Mouse (Mus musculus) limb, embryonic 12.5 days (tissue): ENCODE measurements around the gene Cyfip2. TPM values are rescaled to one million over a fixed set of nuclear protein-coding genes. Genes with fewer than 3 reads are reported as not detected.

Source experiments
- ATAC-seq: fragments of 200-750 bp; cut with Nextera tagmentation; 2 replicates; pipeline ENCODE4 v1.8.0; 2017; ENCODE audit warnings: low read depth, moderate TSS enrichment; ENCODE audit not compliant: insufficient number of reproducible peaks, insufficient read depth, low FRiP score, low TSS enrichment
- H3K27ac ChIP-seq: fragments of 300-500 bp; sonication (generic); 2 replicates; pipeline ENCODE4 v1.5.1; 2016; ENCODE audit warnings: mild to moderate bottlenecking, moderate library complexity
- H3K27me3 ChIP-seq: fragments of 300-500 bp; sonication (generic); 2 replicates; pipeline ENCODE4 v1.6.1; 2016; ENCODE audit warnings: mild to moderate bottlenecking, moderate library complexity
- H3K36me3 ChIP-seq: fragments of 300-500 bp; sonication (generic); 2 replicates; pipeline ENCODE4 v1.6.1; 2016; ENCODE audit warnings: mild to moderate bottlenecking, moderate library complexity
- H3K4me1 ChIP-seq: fragments of 300-500 bp; sonication (generic); replicated peaks from 2 replicates; pipeline ENCODE4 v1.6.1; 2016
- H3K4me2 ChIP-seq: fragments of 300-500 bp; sonication (generic); 2 replicates; pipeline ENCODE4 v1.6.1; 2016; ENCODE audit warnings: mild to moderate bottlenecking, moderate library complexity
- H3K4me3 ChIP-seq: fragments of 300-500 bp; sonication (generic); replicated peaks from 2 replicates; pipeline ENCODE4 v1.5.1; 2016; ENCODE audit warnings: mild to moderate bottlenecking
- H3K9ac ChIP-seq: fragments of 300-500 bp; sonication (generic); replicated peaks from 2 replicates; pipeline ENCODE4 v1.6.1; 2016; ENCODE audit warnings: mild to moderate bottlenecking, moderate library complexity
- H3K9me3 ChIP-seq: fragments of 300-500 bp; sonication (generic); 2 replicates; pipeline ENCODE4 v1.6.1; 2016; ENCODE audit warnings: mild to moderate bottlenecking, moderate library complexity
- WGBS: fragments of 180-500 bp; shearing (Covaris S2); methylation state at CpG from one replicate; pipeline ENCODE4 v1.1.7; 2016; 5-methylcytosine and 5-hydroxymethylcytosine counted together
- polyA plus RNA-seq: library from polyadenylated mRNA; unstranded; fragments of >200 nt; fragmentation: Nextera tagmentation; extraction: Ambion mirVana; gene quantifications from 2 replicates; pipeline ENCODE4 v1.2.1, GENCODE M21; 2016

The Cyfip2 gene
- polyA plus RNA-seq, 1 experiment from 2014 or later, result 18.3 TPM

DNA sequence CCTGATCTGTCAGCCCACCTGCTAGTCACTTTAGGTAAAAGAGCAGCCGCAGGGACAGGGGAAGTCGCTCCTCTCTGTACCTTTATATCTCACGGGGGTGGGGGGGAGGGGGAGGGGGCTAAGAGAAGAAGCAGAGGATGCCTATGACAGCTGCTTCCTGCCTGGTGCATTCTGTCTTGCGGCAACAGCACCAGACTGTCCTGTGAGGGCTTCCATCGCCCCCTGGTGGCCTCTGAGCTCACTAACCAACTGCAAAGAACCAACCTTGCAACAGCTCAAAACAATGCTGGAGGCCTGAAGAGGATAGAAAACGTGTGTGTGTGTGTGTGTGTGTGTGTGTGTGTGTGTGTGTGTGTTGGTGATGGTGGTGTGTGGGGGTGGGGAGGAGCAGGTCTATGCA lies 37.4 kb downstream of the Cyfip2 start:
- WGBS, result 11% methylated on average over 6 of the region's 6 CpGs
- Histone ChIP-seq H3K9me3 (no peaks in the 10 kb centered on the region), H3K4me2 (no peak overlapping the region), H3K36me3 (peaks cover 63% of the 10 kb centered on the region), H3K27me3 (0 out of 2 replicates have a peak, but pooled peaks cover 6% of the 10 kb centered on the region), H3K9ac (no peak overlapping the region), H3K4me3 (no peak overlapping the region), H3K4me1 (no peaks in the 10 kb centered on the region), H3K27ac (no peak overlapping the region)
- ATAC-seq, result 0 out of 2 replicates have a peak, but pooled peaks have one; percentile 69

DNA sequence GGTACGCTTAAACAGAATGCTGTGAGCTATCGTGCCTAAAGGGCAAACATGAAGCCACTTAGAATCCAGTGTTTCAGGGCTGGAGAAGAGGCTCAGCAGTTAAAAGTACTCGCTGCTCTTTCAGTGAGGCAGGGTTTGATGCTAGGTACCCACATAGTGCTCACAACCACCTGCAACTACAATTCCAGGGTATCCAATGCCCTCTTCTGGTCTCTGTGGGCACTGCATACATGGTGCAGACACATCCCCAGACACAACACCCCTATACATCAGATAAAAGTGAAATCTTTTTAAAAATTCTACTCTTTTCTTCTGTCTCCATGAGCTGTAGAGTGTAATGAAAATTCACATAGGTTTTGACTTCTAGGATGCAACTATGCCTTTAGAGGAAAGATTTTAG lies 38.7 kb downstream of the Cyfip2 start:
- Histone ChIP-seq H3K27ac (no peak overlapping the region), H3K36me3 (peaks cover 61% of the 10 kb centered on the region), H3K27me3 (0 out of 2 replicates have a peak, but pooled peaks cover 6% of the 10 kb centered on the region), H3K4me1 (no peaks in the 10 kb centered on the region), H3K4me3 (no peak overlapping the region), H3K9me3 (no peaks in the 10 kb centered on the region), H3K4me2 (no peak overlapping the region), H3K9ac (no peak overlapping the region)
- ATAC-seq, result no peak
- WGBS, result 95% methylated on average over 3 of the region's 3 CpGs

DNA sequence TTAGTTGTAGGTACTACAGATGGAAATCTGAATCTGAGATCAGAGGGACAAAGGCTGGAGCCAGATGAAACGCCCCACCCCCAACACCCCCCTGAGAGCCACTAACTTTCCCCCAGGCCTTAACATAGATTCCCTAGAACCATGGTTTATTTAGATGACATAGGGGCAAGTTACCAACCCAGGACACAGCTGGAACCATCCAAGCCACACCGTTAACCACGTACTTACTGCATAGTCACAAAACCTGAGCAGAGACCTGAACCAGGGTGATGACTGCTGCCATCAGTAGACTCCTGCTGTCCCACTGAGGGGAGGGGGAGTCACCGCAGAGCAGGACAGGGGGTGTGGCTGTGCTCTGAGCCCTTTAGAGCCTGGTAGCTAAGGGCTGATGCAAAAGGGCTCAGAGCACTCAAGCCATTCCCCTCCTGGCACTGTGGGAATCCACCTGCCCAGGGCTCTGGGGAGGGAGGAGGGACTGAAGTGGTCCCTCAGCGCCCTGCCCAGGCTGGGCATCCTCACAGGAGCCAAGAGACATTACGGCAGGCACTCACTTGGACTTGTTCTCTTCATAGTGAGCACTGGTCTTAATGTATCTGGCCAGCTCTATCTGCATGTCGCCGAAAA lies 40.5 kb downstream of the Cyfip2 start:
- no peaks in the 10 kb centered on the region for H3K4me1 ChIP-seq
- H3K27me3 ChIP-seq, result 0 out of 2 replicates have a peak, but pooled peaks cover 6% of the 10 kb centered on the region
- H3K36me3 ChIP-seq, result peaks cover 49% of the 10 kb centered on the region
- no peak overlapping the region for H3K27ac ChIP-seq
- WGBS, result 72% methylated on average over 8 of the region's 8 CpGs
- H3K9ac ChIP-seq, result no peak overlapping the region
- H3K9me3 ChIP-seq, result no peaks in the 10 kb centered on the region
- H3K4me2 ChIP-seq, result no peak overlapping the region
- no peak for ATAC-seq
- H3K4me3 ChIP-seq, result no peak overlapping the region

DNA sequence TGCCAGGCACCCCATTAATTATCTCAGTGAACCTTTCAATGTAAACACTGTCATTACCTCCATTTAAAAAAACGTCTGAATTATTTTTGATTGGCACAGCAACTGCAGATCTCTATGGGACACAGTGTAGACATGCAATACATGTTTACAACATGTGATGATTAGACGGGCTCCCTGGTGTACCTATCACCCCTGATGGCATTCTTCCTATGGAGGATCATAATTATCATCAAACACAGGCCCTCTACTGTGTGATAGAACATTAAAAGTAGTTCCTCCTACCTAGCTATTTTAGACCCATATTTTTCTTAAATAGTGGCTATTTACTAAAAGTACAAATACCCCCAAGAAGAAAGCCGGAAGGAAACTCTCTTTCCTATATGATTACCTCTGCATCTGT lies 42.8 kb downstream of the Cyfip2 start:
- H3K27me3 ChIP-seq, result 0 out of 2 replicates have a peak, but pooled peaks cover 6% of the 10 kb centered on the region

DNA sequence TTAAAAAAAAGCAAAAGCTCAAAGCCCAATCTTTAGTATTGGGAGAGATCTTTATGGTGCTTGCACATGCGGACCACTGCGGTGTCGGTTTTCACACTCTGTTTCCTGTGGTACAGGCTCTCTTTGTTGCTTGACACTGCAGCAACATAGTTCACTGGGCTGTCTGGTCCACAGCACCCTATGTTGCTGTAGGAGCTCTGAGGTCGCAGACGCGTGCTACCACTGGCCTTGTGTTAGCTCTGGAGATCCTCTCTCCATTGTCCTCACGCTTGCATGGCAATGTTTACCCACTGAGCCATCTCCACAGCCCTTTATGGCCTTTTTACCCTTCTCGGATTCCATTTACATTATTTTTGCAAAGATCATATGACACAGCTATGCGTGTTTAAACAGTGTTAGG lies 43.3 kb downstream of the Cyfip2 start:
- 0 out of 2 replicates have a peak, but pooled peaks have one; percentile 60 for ATAC-seq
- 0 out of 2 replicates have a peak, but pooled peaks cover 6% of the 10 kb centered on the region for H3K27me3 ChIP-seq
- no peak overlapping the region for H3K27ac ChIP-seq
- H3K36me3 ChIP-seq, result peaks cover 66% of the 10 kb centered on the region
- no peaks in the 10 kb centered on the region for H3K4me1 ChIP-seq
- H3K9ac ChIP-seq, result no peak overlapping the region
- no peak overlapping the region for H3K4me2 ChIP-seq
- no peaks in the 10 kb centered on the region for H3K9me3 ChIP-seq
- H3K4me3 ChIP-seq, result no peak overlapping the region
- 69% methylated on average over 9 of the region's 9 CpGs for WGBS

More for the DNA sequence above, 42.8 kb downstream of the Cyfip2 start:
- H3K9ac ChIP-seq, result no peak overlapping the region
- H3K4me3 ChIP-seq, result no peak overlapping the region
- no peak overlapping the region for H3K4me2 ChIP-seq
- H3K27ac ChIP-seq, result no peak overlapping the region
- no peaks in the 10 kb centered on the region for H3K9me3 ChIP-seq
- WGBS, result 72% methylated on average over 3 of the region's 3 CpGs
- no peaks in the 10 kb centered on the region for H3K4me1 ChIP-seq
- peaks cover 62% of the 10 kb centered on the region for H3K36me3 ChIP-seq
- ATAC-seq, result no peak

DNA sequence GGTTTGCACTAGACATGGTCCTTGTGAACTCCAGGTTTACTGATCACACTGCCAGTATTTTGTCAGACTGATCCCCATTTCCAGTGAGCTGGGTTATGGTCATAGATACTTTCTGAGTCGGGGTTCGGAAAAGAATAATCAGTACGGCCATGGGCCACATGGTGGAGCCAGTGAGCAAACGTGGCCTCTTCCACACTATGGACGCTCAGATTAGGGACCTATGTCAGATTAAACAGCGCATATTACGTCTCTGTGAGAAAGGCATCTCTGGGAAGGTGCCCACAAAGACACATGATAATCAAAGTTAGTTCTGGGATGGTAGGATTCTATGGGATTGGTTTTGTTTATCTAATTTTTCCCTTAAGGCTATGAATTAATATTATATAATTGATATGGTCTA lies 43.7 kb downstream of the Cyfip2 start:
- no peaks in the 10 kb centered on the region for H3K4me1 ChIP-seq
- H3K4me3 ChIP-seq, result no peak overlapping the region
- 0 out of 2 replicates have a peak, but pooled peaks cover 6% of the 10 kb centered on the region for H3K27me3 ChIP-seq
- H3K9ac ChIP-seq, result no peak overlapping the region
- WGBS, result 31% methylated on average over 7 of the region's 7 CpGs
- no peaks in the 10 kb centered on the region for H3K9me3 ChIP-seq
- 0 out of 2 replicates have a peak, but pooled peaks have one; percentile 52 for ATAC-seq
- H3K4me2 ChIP-seq, result no peak overlapping the region
- H3K27ac ChIP-seq, result no peak overlapping the region
- peaks cover 63% of the 10 kb centered on the region for H3K36me3 ChIP-seq

DNA sequence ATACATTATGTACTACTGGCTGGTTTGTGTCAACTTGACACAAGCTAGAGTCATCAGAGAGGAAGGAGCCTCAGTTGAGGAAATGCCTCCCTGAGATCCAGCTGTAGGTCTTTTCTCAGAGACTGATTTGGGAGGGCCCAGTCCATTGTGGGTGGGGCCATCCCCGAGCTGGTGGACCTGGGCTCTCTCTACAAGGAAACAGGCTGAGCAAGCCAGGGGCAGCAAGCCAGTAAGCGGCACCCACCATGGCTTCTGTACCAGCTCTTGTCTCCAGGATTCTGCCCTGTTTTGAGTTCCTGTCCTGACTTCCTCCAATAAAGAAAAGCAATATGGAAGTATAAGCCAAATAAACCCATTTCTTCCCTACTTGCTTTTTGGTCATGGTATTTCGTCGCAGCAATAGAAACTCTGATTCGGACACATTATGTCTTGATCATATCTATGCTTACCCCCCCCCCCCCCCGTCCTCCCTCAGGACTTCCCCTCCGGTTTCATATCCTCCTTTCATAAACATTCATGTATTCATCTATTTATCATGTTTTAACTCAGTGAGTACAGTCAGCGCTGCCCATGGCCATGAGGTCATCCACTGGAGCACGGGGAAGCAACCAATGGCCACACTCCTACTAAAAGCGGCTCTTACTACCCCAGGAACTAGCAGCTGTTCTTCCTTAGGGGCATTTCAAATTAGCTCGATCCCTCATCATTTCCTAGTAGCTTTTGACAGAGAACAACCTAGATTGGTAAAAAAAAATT lies 47.5 kb downstream of the Cyfip2 start:
- no peak overlapping the region for H3K9ac ChIP-seq
- no peaks in the 10 kb centered on the region for H3K4me1 ChIP-seq
- WGBS, result 86% methylated on average over 11 of the region's 11 CpGs

DNA sequence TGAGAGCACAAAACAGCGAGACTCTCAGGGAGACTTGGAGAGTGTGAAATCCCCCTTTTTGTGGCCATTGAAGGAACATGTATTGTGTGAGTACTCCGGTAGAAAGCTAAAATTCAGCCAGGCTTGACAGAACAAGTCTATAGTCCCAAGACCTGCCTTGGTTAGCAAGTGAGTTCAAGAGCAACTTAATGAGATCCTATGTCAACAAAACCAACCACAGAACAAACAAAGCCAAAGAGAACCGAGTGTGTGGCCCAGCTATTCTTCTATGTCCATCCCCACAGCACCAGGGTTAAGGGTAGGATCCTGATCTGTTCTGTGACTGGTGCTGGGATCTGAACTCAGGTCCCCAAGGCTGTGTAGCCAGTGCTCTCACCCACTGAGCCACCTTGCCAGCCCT lies 48.1 kb downstream of the Cyfip2 start:
- no peaks in the 10 kb centered on the region for H3K4me1 ChIP-seq

More for the DNA sequence above, 47.5 kb downstream of the Cyfip2 start:
- no peak overlapping the region for H3K4me3 ChIP-seq
- no peaks in the 10 kb centered on the region for H3K9me3 ChIP-seq
- no peak overlapping the region for H3K4me2 ChIP-seq
- H3K36me3 ChIP-seq, result peaks cover 59% of the 10 kb centered on the region
- ATAC-seq, result no peak
- no peak overlapping the region for H3K27ac ChIP-seq
- H3K27me3 ChIP-seq, result no peaks in the 10 kb centered on the region

DNA sequence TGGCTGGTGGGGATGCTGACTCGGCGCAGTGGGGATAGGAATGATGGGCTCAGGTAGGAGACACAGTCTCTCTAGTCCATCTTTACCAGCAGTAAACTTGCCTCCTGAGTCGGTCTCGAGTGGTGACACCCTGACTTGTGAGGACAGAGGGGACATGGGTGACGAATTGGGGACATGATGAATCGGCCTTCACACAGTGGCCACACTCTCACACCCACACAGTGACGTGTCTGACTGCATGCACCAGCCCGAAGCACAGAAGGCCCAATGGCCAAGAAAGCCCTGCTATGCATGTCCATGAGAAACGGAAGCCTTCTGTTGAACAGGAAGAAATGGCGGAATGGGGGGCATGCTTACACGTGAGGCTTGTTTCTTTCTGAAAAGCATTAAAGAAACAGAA lies 49.4 kb downstream of the Cyfip2 start:
- Histone ChIP-seq H3K4me3 (no peak overlapping the region), H3K36me3 (peaks cover 62% of the 10 kb centered on the region)

More for the DNA sequence above, 48.1 kb downstream of the Cyfip2 start:
- Histone ChIP-seq H3K9ac (no peak overlapping the region), H3K4me2 (no peak overlapping the region), H3K27me3 (no peaks in the 10 kb centered on the region), H3K36me3 (peaks cover 58% of the 10 kb centered on the region), H3K9me3 (no peaks in the 10 kb centered on the region), H3K4me3 (no peak overlapping the region), H3K27ac (no peak overlapping the region)
- ATAC-seq, result no peak
- 82% methylated on average over 3 of the region's 3 CpGs for WGBS

DNA sequence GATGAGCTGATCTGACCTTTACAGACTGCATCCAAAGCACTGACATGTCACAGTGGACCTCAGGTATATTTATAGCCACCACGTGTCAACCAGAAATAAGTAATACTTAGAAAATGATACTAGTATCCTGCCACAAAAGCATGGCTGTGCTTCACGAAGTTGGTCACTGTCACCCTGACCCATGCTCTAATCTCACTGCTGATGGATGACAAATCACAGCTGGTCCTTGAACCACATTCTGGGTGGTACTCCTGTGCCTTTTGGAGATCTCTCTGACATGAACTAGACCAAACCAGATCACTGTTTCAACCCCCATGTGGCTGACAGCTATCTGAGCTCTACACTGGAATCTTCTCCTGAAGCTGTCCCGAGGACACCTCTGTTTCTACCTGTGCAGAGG lies 49.8 kb downstream of the Cyfip2 start:
- no peaks in the 10 kb centered on the region for H3K27me3 ChIP-seq
- no peak overlapping the region for H3K27ac ChIP-seq
- H3K4me2 ChIP-seq, result no peak overlapping the region
- no peak for ATAC-seq
- WGBS, result 78% methylated on average over 3 of the region's 3 CpGs
- H3K9ac ChIP-seq, result no peak overlapping the region
- H3K4me3 ChIP-seq, result no peak overlapping the region
- H3K36me3 ChIP-seq, result peaks cover 64% of the 10 kb centered on the region
- H3K4me1 ChIP-seq, result no peaks in the 10 kb centered on the region
- H3K9me3 ChIP-seq, result no peaks in the 10 kb centered on the region

More for the DNA sequence above, 49.4 kb downstream of the Cyfip2 start:
- WGBS, result 88% methylated on average over 11 of the region's 11 CpGs
- no peak for ATAC-seq
- Histone ChIP-seq H3K4me2 (no peak overlapping the region), H3K9ac (no peak overlapping the region), H3K9me3 (no peaks in the 10 kb centered on the region), H3K27me3 (no peaks in the 10 kb centered on the region), H3K4me1 (no peaks in the 10 kb centered on the region), H3K27ac (no peak overlapping the region)

DNA sequence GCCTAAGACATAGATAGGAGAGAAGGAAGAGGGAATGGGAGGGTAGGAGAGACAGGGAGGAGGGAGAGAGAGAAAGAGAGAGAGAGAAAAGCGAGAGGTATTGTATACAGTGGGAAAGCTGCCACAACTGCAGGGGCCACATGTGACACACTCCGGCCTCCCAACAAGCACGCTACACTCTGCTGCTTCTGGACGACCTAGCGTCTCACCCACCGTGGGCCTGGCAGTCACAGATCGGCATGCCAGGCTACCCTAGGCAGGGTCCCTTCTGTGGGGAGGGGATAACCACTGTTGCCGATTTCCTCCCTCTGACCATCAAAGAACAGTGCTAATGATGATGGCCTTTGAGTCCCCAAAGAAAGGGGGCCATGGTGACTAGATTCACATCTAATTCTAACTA lies 53.9 kb downstream of the Cyfip2 start:
- Histone ChIP-seq H3K4me1 (no peaks in the 10 kb centered on the region), H3K4me2 (no peak overlapping the region), H3K4me3 (no peak overlapping the region), H3K9ac (no peak overlapping the region), H3K27me3 (no peaks in the 10 kb centered on the region), H3K36me3 (peaks cover 67% of the 10 kb centered on the region), H3K9me3 (no peaks in the 10 kb centered on the region), H3K27ac (no peak overlapping the region)
- ATAC-seq, result no peak
- 89% methylated on average over 8 of the region's 8 CpGs for WGBS
